Mouse (Mus musculus): ENCODE results near the gene Nup93.

The Nup93 gene

GRCm38 (mm10) chr8:94320036-94320435 is 105.7 kb downstream of the Nup93 start:
- no peak for DNase-seq (ENCODE audit: extremely low spot score)

GRCm38 (mm10) chr8:94322083-94322482 is 107.7 kb downstream of the Nup93 start:
- no peak for DNase-seq (ENCODE audit: extremely low spot score)

GRCm38 (mm10) chr8:94323041-94323440 is 108.7 kb downstream of the Nup93 start:
- DNase-seq (ENCODE audit: extremely low spot score) = no peak

- DNase-seq (ENCODE audit: extremely low spot score) = no peak
Observed at GRCm38 (mm10) chr8:94324071-94324470, 109.7 kb downstream of the Nup93 start.

- no peak for DNase-seq (ENCODE audit: extremely low spot score)
Observed at GRCm38 (mm10) chr8:94326016-94326415, 111.7 kb downstream of the Nup93 start.

GRCm38 (mm10) chr8:94328932-94329728 is 114.8 kb downstream of the Nup93 start, which contains the start of gene Slc12a3:
Gene Slc12a3 (plus strand): TSS chr8:94329201.
- DNase-seq (ENCODE audit: extremely low spot score) = no peak

GRCm38 (mm10) chr8:94330733-94331132 is 116.4 kb downstream of the Nup93 start:
- peak; percentile 67 for DNase-seq (ENCODE audit: extremely low spot score)

GRCm38 (mm10) chr8:94333345-94333744 is 119.0 kb downstream of the Nup93 start:
- DNase-seq (ENCODE audit: extremely low spot score) = no peak

GRCm38 (mm10) chr8:94337559-94337958 is 123.2 kb downstream of the Nup93 start:
- DNase-seq (ENCODE audit: extremely low spot score) = no peak

- DNase-seq (ENCODE audit: extremely low spot score) = no peak
Observed at GRCm38 (mm10) chr8:94340796-94341195, 126.4 kb downstream of the Nup93 start.

GRCm38 (mm10) chr8:94342691-94343090 is 128.3 kb downstream of the Nup93 start:
- no peak for DNase-seq (ENCODE audit: extremely low spot score)

GRCm38 (mm10) chr8:94343290-94343689 is 128.9 kb downstream of the Nup93 start:
- DNase-seq (ENCODE audit: extremely low spot score) = peak; percentile 53

GRCm38 (mm10) chr8:94343778-94344320 is 129.5 kb downstream of the Nup93 start:
- DNase-seq (ENCODE audit: extremely low spot score) = no peak

GRCm38 (mm10) chr8:94345657-94346056 is 131.3 kb downstream of the Nup93 start:
- DNase-seq (ENCODE audit: extremely low spot score) = no peak

- DNase-seq (ENCODE audit: extremely low spot score) = no peak
Observed at GRCm38 (mm10) chr8:94346264-94346663, 131.9 kb downstream of the Nup93 start.

GRCm38 (mm10) chr8:94348425-94348824 is 134.1 kb downstream of the Nup93 start:
- no peak for DNase-seq (ENCODE audit: extremely low spot score)

- DNase-seq (ENCODE audit: extremely low spot score) = no peak
Observed at GRCm38 (mm10) chr8:94354069-94354531, 139.7 kb downstream of the Nup93 start.

GRCm38 (mm10) chr8:94354571-94354970 is 140.2 kb downstream of the Nup93 start:
- DNase-seq (ENCODE audit: extremely low spot score) = no peak

GRCm38 (mm10) chr8:94357220-94357619 is 142.9 kb downstream of the Nup93 start:
- DNase-seq (ENCODE audit: extremely low spot score) = no peak

- DNase-seq (ENCODE audit: extremely low spot score) = no peak
Observed at GRCm38 (mm10) chr8:94358541-94358940, 144.2 kb downstream of the Nup93 start.

- no peak for DNase-seq (ENCODE audit: extremely low spot score)
Observed at GRCm38 (mm10) chr8:94361774-94362431, 147.5 kb downstream of the Nup93 start.

GRCm38 (mm10) chr8:94362607-94363239 is 148.4 kb downstream of the Nup93 start:
- DNase-seq (ENCODE audit: extremely low spot score) = no peak
